Mouse (Mus musculus) heart, postnatal 0 days (tissue): ENCODE results near the gene Tmem216. TPM values are rescaled to one million over a fixed set of nuclear protein-coding genes. Genes with fewer than 3 reads are reported as not detected.

ENCODE experiments used
- ATAC-seq: fragments of 200-750 bp; cut with Nextera tagmentation; 2 replicates; pipeline ENCODE4 v1.8.0; 2017; ENCODE audit warnings: low read depth, moderate number of reproducible peaks, moderate library complexity; ENCODE audit not compliant: insufficient read depth
- DNase-seq: peaks from one replicate; pipeline ENCODE4 v3.0.0-alpha.2; 2016; ENCODE audit warnings: low spot score
- H3K27ac ChIP-seq: fragments of 300-500 bp; sonication (generic); 2 replicates; pipeline ENCODE4 v1.5.1; 2014; ENCODE audit warnings: low read depth, mild to moderate bottlenecking
- H3K27me3 ChIP-seq: fragments of 300-500 bp; sonication (generic); 2 replicates; pipeline ENCODE4 v1.6.1; 2014; ENCODE audit warnings: low read length, mixed read lengths; ENCODE audit not compliant: control insufficient read depth, insufficient read depth
- H3K36me3 ChIP-seq: fragments of 300-500 bp; sonication (generic); replicated peaks from 2 replicates; pipeline ENCODE4 v1.6.1; 2014; ENCODE audit warnings: low read length, mixed read lengths; ENCODE audit not compliant: control insufficient read depth, insufficient read depth
- H3K4me1 ChIP-seq: fragments of 300-500 bp; sonication (generic); 2 replicates; pipeline ENCODE4 v1.6.1; 2014; ENCODE audit warnings: antibody characterized with exemption; ENCODE audit not compliant: control insufficient read depth, insufficient read depth
- H3K4me2 ChIP-seq: fragments of 300-500 bp; sonication (generic); 2 replicates; pipeline ENCODE4 v1.6.1; 2014; ENCODE audit warnings: low read depth, mild to moderate bottlenecking, low read length, moderate library complexity
- H3K4me3 ChIP-seq: fragments of 300-500 bp; sonication (generic); 2 replicates; pipeline ENCODE4 v1.5.1; 2014; ENCODE audit warnings: low read depth, low read length
- H3K9ac ChIP-seq: fragments of 300-500 bp; sonication (generic); replicated peaks from 2 replicates; pipeline ENCODE4 v1.6.1; 2014; ENCODE audit warnings: low read depth, low read length, mixed read lengths
- H3K9me3 ChIP-seq: fragments of 300-500 bp; sonication (generic); replicated peaks from 2 replicates; pipeline ENCODE4 v1.6.1; 2016; ENCODE audit warnings: low read length; ENCODE audit not compliant: control insufficient read depth
- CTCF ChIP-seq: IDR thresholded peaks from 2 replicates; pipeline ENCODE4 v1.5.1; 2016; ENCODE audit warnings: antibody characterized with exemption, control low read depth, low read depth
- EP300 ChIP-seq: IDR thresholded peaks from 2 replicates; pipeline ENCODE4 v1.6.1; 2016; ENCODE audit warnings: antibody characterized with exemption, low read depth
- WGBS: fragments of 180-500 bp; shearing (Covaris S2); extraction: QIAGEN DNeasy Blood & Tissue Kit; methylation state at CpG from one replicate; pipeline ENCODE4 v1.1.7; 2014; 5-methylcytosine and 5-hydroxymethylcytosine counted together
- polyA plus RNA-seq: library from polyadenylated mRNA; unstranded; fragments of >200 nt; fragmentation: Nextera tagmentation; extraction: Ambion mirVana; gene quantifications from 2 replicates; pipeline ENCODE4 v1.2.1, GENCODE M21; 2015
- total RNA-seq: library from RNA; depleted of rRNA; stranded (reverse); fragments of >200 nt; gene quantifications from 2 replicates; pipeline ENCODE4 v1.2.3, GENCODE M21; 2014; ENCODE audit warnings: low replicate concordance

The Tmem216 gene
- total and polyA plus RNA-seq, 2 experiments from 2014 or later = 12.7 to 12.9 TPM

DNA sequence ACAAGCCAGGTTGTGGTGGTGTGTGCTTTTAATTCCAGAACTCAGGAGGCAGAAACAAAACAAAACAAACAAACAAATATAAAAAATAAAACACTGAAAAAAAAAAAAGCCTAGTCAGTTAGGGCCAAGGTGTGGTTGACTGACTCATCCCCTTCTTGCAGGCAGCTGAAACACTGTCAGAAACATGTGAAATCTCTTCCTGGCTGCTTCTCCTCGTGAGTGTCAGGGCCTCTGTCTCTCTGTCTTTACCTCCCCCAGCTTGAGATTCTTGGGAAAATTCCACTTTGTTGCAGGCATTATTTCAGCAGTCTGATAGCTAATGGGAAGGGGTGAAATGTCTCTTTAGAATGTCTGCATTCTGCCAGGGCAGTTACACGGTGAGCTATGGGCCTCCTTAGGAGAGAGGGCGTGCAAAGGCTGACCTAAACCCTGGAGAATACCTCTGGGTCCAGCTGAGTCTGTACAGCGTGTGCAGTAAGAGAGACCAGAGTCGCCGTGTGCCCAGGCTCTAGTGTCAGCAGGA, 46.3 kb upstream of the Tmem216 start:
- 11% methylated on average over 6 of the region's 6 CpGs for WGBS
- Histone ChIP-seq H3K36me3 (peaks cover 13% of the 10 kb centered on the region; the same call in 1 of the 2 replicates), H3K4me3 (peak overlapping the region; percentile 26), H3K9me3 (no peaks in the 10 kb centered on the region), H3K4me2 (peak overlapping the region; percentile 54), H3K9ac (peak overlapping the region; percentile 30), H3K27ac (peak overlapping the region; percentile 83), H3K4me1 (peaks cover 16% of the 10 kb centered on the region), H3K27me3 (no peaks in the 10 kb centered on the region)
- TF ChIP-seq EP300 (no peak), CTCF (no peak)
- DNase-seq = peak; percentile 16
- ATAC-seq = no peak

DNA sequence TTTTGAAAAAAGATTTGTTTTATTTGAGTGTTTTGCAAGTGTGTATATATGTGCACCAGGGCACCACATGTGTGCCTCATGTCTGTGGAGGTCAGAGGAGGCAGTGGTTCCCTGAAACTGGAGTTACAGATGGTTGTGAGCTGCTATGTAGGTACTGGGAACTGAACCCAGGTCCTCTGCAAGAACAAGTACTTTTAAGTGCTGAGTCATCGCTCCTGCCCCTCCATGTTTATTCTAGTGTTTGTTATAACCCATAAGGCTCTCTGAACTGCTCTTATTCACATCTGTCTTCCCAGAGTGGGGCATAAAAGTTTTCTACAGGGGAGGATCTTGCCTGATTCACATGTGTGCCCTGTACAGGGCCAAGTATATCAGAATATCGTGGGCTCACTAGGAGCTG, 43.6 kb upstream of the Tmem216 start:
- Histone ChIP-seq H3K27ac (no peak overlapping the region), H3K36me3 (peaks cover 25% of the 10 kb centered on the region; the same call in 1 of the 2 replicates), H3K4me2 (no peak overlapping the region), H3K4me3 (no peak overlapping the region), H3K9me3 (no peaks in the 10 kb centered on the region), H3K27me3 (no peaks in the 10 kb centered on the region), H3K4me1 (peaks cover 2% of the 10 kb centered on the region), H3K9ac (no peak overlapping the region)
- ATAC-seq (no peak), DNase-seq (no peak)
- 76% methylated on average over 2 of the region's 2 CpGs for WGBS
- TF ChIP-seq CTCF (no peak), EP300 (no peak)

DNA sequence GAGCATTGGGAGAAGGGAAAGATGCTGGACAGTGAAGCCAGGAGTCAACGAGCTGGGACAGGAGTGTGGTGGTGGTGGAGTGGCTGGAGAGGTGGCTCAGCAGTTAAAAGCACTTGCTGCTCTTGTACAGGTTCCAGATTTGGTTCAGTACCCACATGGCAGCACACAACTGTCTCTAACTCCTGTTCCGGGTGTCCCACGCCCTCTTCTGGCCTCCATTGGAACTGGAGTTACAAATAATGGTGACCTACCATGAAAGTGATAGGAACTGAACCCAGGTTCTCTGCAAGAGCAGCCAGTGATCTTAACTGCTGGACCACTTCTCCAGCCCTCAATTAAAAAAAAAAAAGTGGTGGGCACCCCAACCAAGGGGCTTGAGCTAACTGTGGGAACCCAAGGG, 42.1 kb upstream of the Tmem216 start:
- no peak for TF ChIP-seq EP300
- TF ChIP-seq CTCF = no peak
- Histone ChIP-seq H3K9me3 (no peaks in the 10 kb centered on the region), H3K9ac (no peak overlapping the region), H3K4me2 (no peak overlapping the region), H3K27me3 (no peaks in the 10 kb centered on the region), H3K4me1 (no peaks in the 10 kb centered on the region), H3K4me3 (no peak overlapping the region), H3K27ac (no peak overlapping the region), H3K36me3 (peaks cover 25% of the 10 kb centered on the region; the same call in 1 of the 2 replicates)
- ATAC-seq (no peak), DNase-seq (no peak)
- WGBS = 29% methylated on average over 3 of the region's 3 CpGs

DNA sequence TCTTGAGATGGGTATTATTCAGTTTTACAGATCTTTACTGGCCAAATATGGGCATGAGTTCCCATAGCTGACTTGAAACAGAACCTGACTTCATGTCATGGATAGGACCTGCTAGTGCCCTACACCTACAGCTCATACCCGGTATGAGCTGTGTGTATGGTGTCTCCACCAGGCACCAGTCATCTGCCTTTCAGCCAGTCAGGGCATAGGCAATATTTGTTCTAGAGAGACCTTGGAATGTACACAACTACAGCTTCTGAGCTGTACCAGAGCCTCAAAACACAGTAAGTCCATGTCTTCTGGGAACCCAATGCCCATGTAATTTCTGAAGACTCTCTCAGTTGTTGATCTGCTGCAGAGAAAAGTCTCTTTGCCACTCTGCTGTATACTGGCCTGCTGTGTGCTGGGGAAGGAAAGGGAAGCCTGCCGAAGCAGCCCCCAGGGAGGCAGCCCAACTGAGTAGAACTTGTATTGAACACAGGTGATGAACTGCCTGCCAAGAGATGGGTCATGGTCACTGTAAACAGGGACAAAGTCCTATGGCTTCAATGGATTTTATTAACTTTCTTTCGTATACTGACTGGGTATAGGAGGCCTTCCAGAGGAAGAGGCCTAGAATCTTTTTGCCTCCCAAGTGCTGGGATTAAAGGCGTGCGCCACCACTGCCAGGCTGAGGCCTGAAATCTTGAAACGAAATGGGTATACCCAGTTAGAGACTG, 35.8 kb upstream of the Tmem216 start:
- H3K4me1 ChIP-seq = no peaks in the 10 kb centered on the region
- TF ChIP-seq CTCF = no peak
- TF ChIP-seq EP300 = no peak
- H3K36me3 ChIP-seq = peaks cover 40% of the 10 kb centered on the region
- no peak overlapping the region for H3K4me2 ChIP-seq
- no peak overlapping the region for H3K9ac ChIP-seq
- no peak overlapping the region for H3K4me3 ChIP-seq
- DNase-seq (no peak), ATAC-seq (no peak)
- H3K9me3 ChIP-seq = no peaks in the 10 kb centered on the region
- WGBS = 90% methylated on average over 6 of the region's 6 CpGs
- no peaks in the 10 kb centered on the region for H3K27me3 ChIP-seq
- H3K27ac ChIP-seq = no peak overlapping the region

DNA sequence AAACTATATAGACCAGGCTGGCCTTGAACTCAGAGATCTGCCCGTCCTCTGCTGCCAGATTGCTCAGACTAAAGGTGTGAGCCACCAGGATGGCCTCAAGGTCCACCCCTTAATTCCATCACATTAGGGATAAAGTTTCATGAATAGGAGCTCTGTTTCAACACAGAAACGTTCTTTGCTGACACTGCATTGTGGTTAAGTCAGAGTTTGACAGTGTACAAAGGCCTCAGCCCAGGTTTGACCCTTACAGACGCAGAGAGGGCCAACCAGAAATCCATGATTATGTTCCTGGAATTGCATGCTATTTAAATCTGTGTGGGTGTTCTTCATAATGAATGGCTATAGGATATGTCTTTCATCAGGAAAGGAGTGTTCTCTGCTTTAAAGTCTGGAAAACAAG, 34.3 kb upstream of the Tmem216 start:
- H3K4me3 ChIP-seq = no peak overlapping the region
- no peak overlapping the region for H3K27ac ChIP-seq
- no peaks in the 10 kb centered on the region for H3K4me1 ChIP-seq
- TF ChIP-seq CTCF (no peak), EP300 (no peak)
- ATAC-seq (no peak), DNase-seq (no peak)
- H3K9me3 ChIP-seq = no peaks in the 10 kb centered on the region
- peaks cover 34% of the 10 kb centered on the region for H3K36me3 ChIP-seq
- WGBS = 78% methylated on average over 3 of the region's 3 CpGs
- no peak overlapping the region for H3K9ac ChIP-seq
- no peak overlapping the region for H3K4me2 ChIP-seq
- H3K27me3 ChIP-seq = no peaks in the 10 kb centered on the region
